7 mouse cellular contexts compared by ENCODE assay signal in genomic region chr10:95112231-95112774, GRCm38 (mm10).
DNase-seq lines count a peak whose midpoint lies in the region; ATAC-seq lines count a peak whose summit lies in the region.

No protein-coding gene starts in this region.

- H3K4me2 ChIP-seq in midbrain, embryonic 13.5 days (replicated peaks), result no peak overlapping the region
- no peak overlapping the region for H3K4me2 ChIP-seq in midbrain, embryonic 16.5 days (ENCODE audit: low read length)

- H3K27ac ChIP-seq in midbrain, embryonic 13.5 days, result no peak overlapping the region
- no peak overlapping the region for H3K27ac ChIP-seq in midbrain, embryonic 16.5 days (ENCODE audit: low read length)

- no peaks in the 10 kb centered on the region for H3K27me3 ChIP-seq in midbrain, embryonic 13.5 days
- no peaks in the 10 kb centered on the region for H3K27me3 ChIP-seq in midbrain, embryonic 16.5 days (ENCODE audit: control insufficient read depth, insufficient read depth, low read depth, low read length)

- WGBS in midbrain, embryonic 13.5 days, result 68% methylated on average over 14 of the region's 14 CpGs
- WGBS in midbrain, embryonic 16.5 days, result 69% methylated on average over 14 of the region's 14 CpGs

- DNase-seq in lung, adult 18-20 months, result peak; percentile 60 to 75
- peak; percentile 73 for DNase-seq in testis, postnatal 14 days (ENCODE audit: low spot score)
- no peak for DNase-seq in thymus, adult 18-20 months
- DNase-seq in gastrocnemius, postnatal 10 days, result no peak

- peaks cover 7% of the 10 kb centered on the region for H3K4me1 ChIP-seq in midbrain, embryonic 13.5 days (replicated peaks)
- no peaks in the 10 kb centered on the region for H3K4me1 ChIP-seq in midbrain, embryonic 16.5 days (ENCODE audit: control insufficient read depth, insufficient read depth, low read length)

- peak; percentile 34; the same call in 1 of the 2 replicates for ATAC-seq in midbrain, embryonic 13.5 days
- ATAC-seq in midbrain, embryonic 16.5 days, result no peak
- peak; percentile 35 for ATAC-seq in activated CD4-positive, CD25-positive, alpha-beta regulatory T cell, adult 4 months

- H3K4me3 ChIP-seq in midbrain, embryonic 13.5 days (replicated peaks), result no peak overlapping the region
- no peak overlapping the region for H3K4me3 ChIP-seq in midbrain, embryonic 16.5 days (ENCODE audit: low read depth, low read length)

- no peaks in the 10 kb centered on the region for H3K9me3 ChIP-seq in midbrain, embryonic 13.5 days
- no peaks in the 10 kb centered on the region for H3K9me3 ChIP-seq in midbrain, embryonic 16.5 days (replicated peaks; ENCODE audit: control insufficient read depth, low read length, poor library complexity, severe bottlenecking)

- no peak overlapping the region for H3K9ac ChIP-seq in midbrain, embryonic 13.5 days (replicated peaks)
- no peak overlapping the region for H3K9ac ChIP-seq in midbrain, embryonic 16.5 days (ENCODE audit: low read depth, low read length)

- H3K36me3 ChIP-seq in midbrain, embryonic 13.5 days, result no peaks in the 10 kb centered on the region
- no peaks in the 10 kb centered on the region for H3K36me3 ChIP-seq in midbrain, embryonic 16.5 days (ENCODE audit: control insufficient read depth, insufficient read depth, low read length)

Comparison
In these comparisons a context has a peak if more than half of its experiments do, and no peak if none do; other contexts are left out.
1. DNase-seq: peak in lung, adult 18-20 months (2 of 2) and testis, postnatal 14 days (single experiment); none in thymus, adult 18-20 months (0 of 2) and gastrocnemius, postnatal 10 days (single experiment).